Mouse (Mus musculus) stomach, embryonic 15.5 days (tissue): ENCODE measurements around the gene Cox15. TPM values are rescaled to one million over a fixed set of nuclear protein-coding genes. Genes with fewer than 3 reads are reported as not detected.
A peak's percentile ranks its signal among the peaks of the same experiment; 100 is the strongest.

ENCODE experiments used
- ATAC-seq: fragments of 200-750 bp; cut with Nextera tagmentation; 2 replicates; pipeline ENCODE4 v1.8.0; 2017; ENCODE audit warnings: low read depth, moderate number of reproducible peaks, moderate TSS enrichment; ENCODE audit not compliant: insufficient read depth, low FRiP score
- H3K27ac ChIP-seq: fragments of 300-500 bp; sonication (generic); 2 replicates; pipeline ENCODE4 v1.5.1; 2015; ENCODE audit warnings: mild to moderate bottlenecking, inconsistent platforms
- H3K27me3 ChIP-seq: fragments of 300-500 bp; sonication (generic); replicated peaks from 2 replicates; pipeline ENCODE4 v1.6.1; 2015; ENCODE audit warnings: inconsistent platforms
- H3K36me3 ChIP-seq: fragments of 300-500 bp; sonication (generic); 2 replicates; pipeline ENCODE4 v1.6.1; 2015; ENCODE audit warnings: inconsistent platforms
- H3K4me1 ChIP-seq: fragments of 300-500 bp; sonication (generic); 2 replicates; pipeline ENCODE4 v1.6.1; 2015; ENCODE audit warnings: inconsistent platforms
- H3K4me2 ChIP-seq: fragments of 300-500 bp; sonication (generic); 2 replicates; pipeline ENCODE4 v1.6.1; 2015; ENCODE audit warnings: mild to moderate bottlenecking, inconsistent platforms
- H3K4me3 ChIP-seq: fragments of 300-500 bp; sonication (generic); replicated peaks from 2 replicates; pipeline ENCODE4 v1.5.1; 2015; ENCODE audit warnings: inconsistent platforms
- H3K9ac ChIP-seq: fragments of 300-500 bp; sonication (generic); 2 replicates; pipeline ENCODE4 v1.6.1; 2015; ENCODE audit warnings: inconsistent platforms
- H3K9me3 ChIP-seq: fragments of 300-500 bp; sonication (generic); 2 replicates; pipeline ENCODE4 v1.6.1; 2016; ENCODE audit warnings: inconsistent platforms
- WGBS: fragments of 180-500 bp; shearing (Covaris S2); methylation state at CpG from one replicate; pipeline ENCODE4 v1.1.7; 2015; 5-methylcytosine and 5-hydroxymethylcytosine counted together
- polyA plus RNA-seq: library from polyadenylated mRNA; unstranded; fragments of >200 nt; fragmentation: Nextera tagmentation; extraction: Ambion mirVana; gene quantifications from 2 replicates; pipeline ENCODE4 v1.2.1, GENCODE M21; 2015

The Cox15 gene
- polyA plus RNA-seq, 1 experiment from 2014 or later, result 10.1 TPM

DNA sequence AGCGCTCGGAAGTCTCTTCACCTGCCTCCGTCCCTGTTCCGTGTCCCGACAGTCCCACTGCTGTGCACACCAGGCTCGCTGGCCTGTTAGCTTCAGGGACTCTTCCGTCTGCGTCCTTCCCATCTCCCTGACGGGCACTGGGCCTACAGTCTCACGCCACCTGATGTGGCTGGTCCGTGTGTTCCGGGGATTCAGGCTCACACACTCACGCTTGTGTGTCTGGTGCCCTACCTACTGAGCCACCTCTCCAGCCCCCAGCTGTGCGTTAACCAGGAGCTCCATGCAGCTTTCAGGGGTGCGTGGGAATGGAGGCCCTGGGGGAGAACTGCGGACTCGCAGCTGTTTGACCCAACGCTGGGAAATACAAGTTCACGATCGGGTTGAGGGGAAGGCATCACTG is 28.6 kb downstream of the Cox15 start:
- no peak overlapping the region for H3K9ac ChIP-seq
- H3K36me3 ChIP-seq, result peaks cover 51% of the 10 kb centered on the region
- no peaks in the 10 kb centered on the region for H3K27me3 ChIP-seq
- no peak overlapping the region for H3K4me2 ChIP-seq
- no peak overlapping the region for H3K27ac ChIP-seq
- H3K9me3 ChIP-seq, result no peaks in the 10 kb centered on the region
- no peaks in the 10 kb centered on the region for H3K4me1 ChIP-seq
- 93% methylated on average over 20 of the region's 20 CpGs for WGBS
- ATAC-seq, result no peak
- H3K4me3 ChIP-seq, result no peak overlapping the region

DNA sequence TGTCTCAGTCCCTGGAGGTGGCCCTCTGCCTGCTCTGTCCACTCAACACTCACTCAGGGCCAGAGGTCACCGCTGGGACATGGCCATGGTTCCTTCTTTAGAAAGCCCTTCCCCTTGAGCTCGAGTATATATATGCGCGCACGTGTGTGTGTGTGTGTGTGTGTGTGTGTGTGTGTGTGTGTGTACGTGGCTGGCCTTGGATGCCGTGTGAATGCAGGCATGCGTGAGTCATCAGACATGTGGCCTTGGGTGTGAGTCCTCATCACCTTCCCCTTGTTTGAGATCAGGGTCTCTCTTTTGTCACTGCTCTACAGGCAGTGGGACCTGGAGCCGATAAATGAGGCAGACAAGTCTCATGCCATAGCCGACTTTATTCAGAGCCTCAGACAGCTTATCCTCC is 29.3 kb downstream of the Cox15 start:
- H3K27ac ChIP-seq, result no peak overlapping the region
- no peak overlapping the region for H3K4me2 ChIP-seq
- WGBS, result 71% methylated on average over 10 of the region's 10 CpGs
- H3K27me3 ChIP-seq, result no peaks in the 10 kb centered on the region
- no peak overlapping the region for H3K4me3 ChIP-seq
- H3K36me3 ChIP-seq, result peaks cover 45% of the 10 kb centered on the region
- H3K9ac ChIP-seq, result no peak overlapping the region
- H3K9me3 ChIP-seq, result no peaks in the 10 kb centered on the region
- H3K4me1 ChIP-seq, result no peaks in the 10 kb centered on the region
- no peak for ATAC-seq

DNA sequence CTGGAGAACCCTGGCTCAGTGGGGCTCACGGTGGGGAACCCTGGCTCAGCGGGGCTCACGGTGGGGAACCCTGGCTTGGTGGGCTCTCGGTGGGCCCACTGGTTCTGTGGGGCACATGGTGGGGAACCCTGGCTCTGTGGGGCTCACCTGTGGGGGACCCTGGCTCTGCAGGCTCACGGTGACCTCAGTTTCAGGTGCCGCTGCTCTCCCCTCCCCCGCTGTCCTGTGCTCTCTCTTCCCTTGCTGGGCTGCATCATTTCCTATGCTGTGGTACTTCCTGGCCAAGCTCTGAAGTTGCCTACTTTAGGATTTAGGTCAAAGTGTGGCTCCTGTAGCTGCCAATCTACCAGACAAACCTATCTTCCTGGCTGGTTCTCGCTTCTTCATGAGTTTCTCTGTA is 29.9 kb downstream of the Cox15 start:
- Histone ChIP-seq H3K27me3 (no peaks in the 10 kb centered on the region), H3K4me3 (no peak overlapping the region), H3K36me3 (peaks cover 47% of the 10 kb centered on the region), H3K9me3 (no peaks in the 10 kb centered on the region), H3K4me2 (no peak overlapping the region), H3K9ac (no peak overlapping the region), H3K4me1 (no peaks in the 10 kb centered on the region), H3K27ac (no peak overlapping the region)
- 80% methylated on average over 8 of the region's 8 CpGs for WGBS
- ATAC-seq, result no peak

DNA sequence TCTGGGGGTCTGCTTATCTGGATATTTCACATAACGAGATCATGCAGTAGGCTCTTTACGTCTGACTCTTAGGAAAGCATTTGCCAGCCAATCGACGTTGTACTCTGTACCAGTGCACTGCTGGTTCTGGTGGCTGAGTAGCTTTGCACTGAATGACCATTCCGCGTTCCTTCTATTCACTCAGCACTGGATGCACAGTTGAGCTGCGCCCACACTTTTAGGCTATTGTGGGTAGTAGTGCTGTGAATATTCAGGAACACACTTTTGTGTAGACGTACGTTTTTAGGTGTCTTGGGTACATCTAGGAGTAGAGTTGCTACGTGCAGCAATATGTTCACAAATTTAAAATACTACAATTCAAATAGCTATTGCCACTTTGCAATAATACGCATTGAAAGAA is 32.7 kb downstream of the Cox15 start:
- no peak overlapping the region for H3K27ac ChIP-seq
- H3K9ac ChIP-seq, result no peak overlapping the region
- no peak for ATAC-seq
- H3K4me1 ChIP-seq, result no peaks in the 10 kb centered on the region
- no peak overlapping the region for H3K4me3 ChIP-seq
- no peaks in the 10 kb centered on the region for H3K27me3 ChIP-seq
- no peak overlapping the region for H3K4me2 ChIP-seq
- no peaks in the 10 kb centered on the region for H3K9me3 ChIP-seq
- WGBS, result 96% methylated on average over 11 of the region's 11 CpGs
- peaks cover 27% of the 10 kb centered on the region for H3K36me3 ChIP-seq

DNA sequence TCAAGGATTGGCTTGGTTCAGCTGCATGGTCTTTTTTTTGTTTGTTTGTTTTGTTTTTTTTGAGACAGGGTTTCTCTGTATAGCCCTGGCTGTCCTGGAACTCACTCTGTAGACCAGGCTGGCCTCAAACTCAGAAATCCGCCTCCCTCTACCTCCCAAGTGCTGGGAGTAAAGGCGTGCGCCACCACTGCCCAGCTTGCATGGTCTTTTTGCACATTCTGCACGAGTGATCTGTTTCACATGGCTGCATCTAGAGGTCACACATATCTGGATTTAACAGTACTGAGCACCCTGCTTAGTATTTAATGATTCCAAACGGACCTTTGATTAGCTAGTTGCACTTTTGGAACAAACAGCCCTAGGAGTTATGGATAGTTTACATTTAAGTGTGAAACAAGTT is 40.8 kb downstream of the Cox15 start:
- Histone ChIP-seq H3K9ac (no peak overlapping the region), H3K9me3 (no peaks in the 10 kb centered on the region), H3K27ac (no peak overlapping the region), H3K4me1 (no peaks in the 10 kb centered on the region), H3K27me3 (no peaks in the 10 kb centered on the region), H3K36me3 (peaks cover 20% of the 10 kb centered on the region), H3K4me2 (no peak overlapping the region), H3K4me3 (no peak overlapping the region)
- no peak for ATAC-seq
- WGBS, result 84% methylated on average over 5 of the region's 5 CpGs

DNA sequence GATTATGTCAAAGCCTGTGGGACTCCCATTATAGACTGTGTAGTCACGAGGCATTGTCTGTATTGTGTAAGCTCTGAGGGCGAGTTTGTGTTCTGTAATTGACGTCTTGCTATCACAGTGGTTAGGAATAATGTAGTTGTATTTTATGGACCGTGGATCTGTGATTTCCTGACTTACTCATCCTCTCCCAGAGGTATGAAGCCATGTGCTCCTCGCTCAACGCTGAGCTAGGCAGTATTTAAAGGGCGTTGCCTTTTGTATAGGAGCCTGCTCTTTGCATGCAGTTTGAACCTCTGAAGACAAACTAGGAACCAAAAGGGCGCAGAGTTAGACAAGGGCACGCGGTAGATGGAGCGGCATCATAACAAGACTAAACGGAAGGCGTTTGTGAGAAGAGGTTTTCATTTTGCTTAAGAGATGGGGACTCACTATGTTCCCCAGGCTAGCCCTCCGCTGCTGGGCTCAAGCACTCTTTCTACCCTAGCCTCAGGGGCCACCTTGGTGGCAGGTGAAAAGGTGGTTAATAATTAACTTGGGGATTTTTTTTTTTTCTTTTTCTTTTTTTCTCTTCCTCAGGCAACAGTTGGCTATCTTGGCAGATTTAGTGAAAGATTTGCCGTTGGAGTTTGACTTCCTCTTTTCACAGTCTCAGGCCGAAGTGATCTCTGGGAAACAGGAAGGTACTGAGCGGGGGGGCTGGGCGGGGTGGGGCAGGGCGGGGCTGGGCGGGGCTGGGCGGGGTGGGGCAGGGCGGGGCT is 41.5 kb downstream of the Cox15 start:
- ATAC-seq, result peak; percentile 81
- H3K27me3 ChIP-seq, result no peaks in the 10 kb centered on the region
- peaks cover 20% of the 10 kb centered on the region for H3K36me3 ChIP-seq
- no peak overlapping the region for H3K4me3 ChIP-seq
- H3K9me3 ChIP-seq, result no peaks in the 10 kb centered on the region
- H3K4me1 ChIP-seq, result no peaks in the 10 kb centered on the region
- H3K4me2 ChIP-seq, result peak overlapping the region; percentile 17; the same call in 1 of the 2 replicates
- peak overlapping the region; percentile 83 for H3K27ac ChIP-seq
- H3K9ac ChIP-seq, result no peak overlapping the region
- WGBS, result 46% methylated on average over 22 of the region's 22 CpGs

DNA sequence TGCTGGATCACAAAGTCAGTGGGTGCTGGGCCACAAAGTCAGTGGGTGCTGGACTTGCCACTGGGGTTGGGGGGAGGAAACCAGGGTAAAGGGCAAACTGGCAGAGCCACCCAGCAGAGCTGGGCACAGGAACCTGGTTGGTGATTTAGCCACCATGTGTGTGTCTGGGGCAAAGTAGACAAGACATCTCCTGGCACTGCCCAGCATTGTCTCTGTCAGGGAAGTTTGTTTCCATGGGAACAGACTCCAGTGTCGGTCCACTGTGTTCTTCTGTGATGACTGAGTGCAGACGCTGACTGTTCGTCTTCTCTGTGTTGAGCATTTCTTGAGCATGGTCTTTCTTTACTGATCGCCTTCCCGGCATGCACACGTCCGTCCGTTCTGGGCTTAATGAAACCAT is 43.5 kb downstream of the Cox15 start:
- Histone ChIP-seq H3K9ac (no peak overlapping the region), H3K27ac (no peak overlapping the region), H3K4me2 (no peak overlapping the region), H3K27me3 (no peaks in the 10 kb centered on the region), H3K36me3 (peaks cover 31% of the 10 kb centered on the region), H3K9me3 (no peaks in the 10 kb centered on the region), H3K4me1 (no peaks in the 10 kb centered on the region), H3K4me3 (no peak overlapping the region)
- ATAC-seq, result no peak
- WGBS, result 87% methylated on average over 8 of the region's 8 CpGs

DNA sequence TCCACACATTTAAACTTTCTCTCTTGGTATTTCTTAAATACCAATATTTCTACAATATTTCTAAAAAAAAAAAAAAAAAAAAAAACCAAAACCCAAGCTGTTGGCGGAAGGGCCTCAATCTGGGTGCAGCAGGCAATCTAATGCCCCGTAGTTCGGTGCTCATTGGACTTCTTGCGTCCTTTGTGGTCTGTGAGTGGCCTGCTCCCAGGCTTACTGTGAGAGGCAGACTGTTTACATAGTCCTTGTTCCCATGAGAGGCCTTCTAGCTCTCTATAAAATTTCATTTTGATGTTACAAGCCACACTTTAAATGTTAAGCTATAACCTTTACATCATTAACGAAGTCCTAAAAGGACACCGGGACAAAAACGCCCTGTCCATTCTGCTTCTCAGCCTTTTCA is 44.6 kb downstream of the Cox15 start:
- Histone ChIP-seq H3K4me1 (no peaks in the 10 kb centered on the region), H3K9me3 (no peaks in the 10 kb centered on the region), H3K4me3 (no peak overlapping the region), H3K9ac (no peak overlapping the region), H3K27me3 (no peaks in the 10 kb centered on the region), H3K27ac (no peak overlapping the region), H3K4me2 (no peak overlapping the region), H3K36me3 (peaks cover 31% of the 10 kb centered on the region)
- WGBS, result 87% methylated on average over 7 of the region's 7 CpGs
- no peak for ATAC-seq

DNA sequence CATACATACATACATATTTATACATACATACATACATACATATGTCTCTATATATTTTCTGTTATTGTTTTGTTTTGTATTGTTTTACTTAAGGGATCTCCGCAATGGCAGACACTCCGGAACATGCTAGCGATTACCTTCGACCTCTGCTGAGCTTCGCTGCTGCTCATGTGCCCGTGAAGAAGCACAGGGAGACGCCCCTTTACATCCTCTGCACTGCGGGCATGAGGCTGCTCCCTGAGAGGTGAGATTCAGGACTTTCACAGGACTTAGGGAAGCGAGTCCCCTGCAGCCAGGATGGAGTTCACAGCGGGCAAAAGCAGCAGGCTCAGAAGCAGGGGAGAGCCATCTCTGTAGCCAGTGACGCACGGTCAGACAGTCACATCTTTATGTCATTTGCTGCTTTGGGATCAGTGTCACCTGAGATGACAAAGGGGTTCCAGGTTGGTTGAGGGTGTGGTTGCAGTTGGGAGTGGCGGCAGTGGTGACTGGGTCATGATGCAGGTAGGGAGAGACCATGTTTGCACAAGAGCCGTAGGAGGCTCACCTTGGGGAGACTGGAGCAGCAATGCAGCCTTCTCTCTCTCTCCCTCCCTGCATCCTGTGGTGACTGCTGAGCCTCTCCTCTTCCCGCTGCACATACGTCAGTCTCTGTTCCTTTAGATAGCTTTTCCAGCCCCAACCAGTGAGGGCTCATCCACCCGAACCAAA is 47.9 kb downstream of the Cox15 start:
- H3K27me3 ChIP-seq, result no peaks in the 10 kb centered on the region
- no peak overlapping the region for H3K4me2 ChIP-seq
- 0 out of 2 replicates have a peak, but pooled peaks have one; percentile 58 for ATAC-seq
- no peak overlapping the region for H3K4me3 ChIP-seq
- H3K36me3 ChIP-seq, result peaks cover 33% of the 10 kb centered on the region
- no peak overlapping the region for H3K27ac ChIP-seq
- no peak overlapping the region for H3K9ac ChIP-seq
- WGBS, result 83% methylated on average over 17 of the region's 17 CpGs
- H3K9me3 ChIP-seq, result no peaks in the 10 kb centered on the region
- H3K4me1 ChIP-seq, result no peaks in the 10 kb centered on the region

DNA sequence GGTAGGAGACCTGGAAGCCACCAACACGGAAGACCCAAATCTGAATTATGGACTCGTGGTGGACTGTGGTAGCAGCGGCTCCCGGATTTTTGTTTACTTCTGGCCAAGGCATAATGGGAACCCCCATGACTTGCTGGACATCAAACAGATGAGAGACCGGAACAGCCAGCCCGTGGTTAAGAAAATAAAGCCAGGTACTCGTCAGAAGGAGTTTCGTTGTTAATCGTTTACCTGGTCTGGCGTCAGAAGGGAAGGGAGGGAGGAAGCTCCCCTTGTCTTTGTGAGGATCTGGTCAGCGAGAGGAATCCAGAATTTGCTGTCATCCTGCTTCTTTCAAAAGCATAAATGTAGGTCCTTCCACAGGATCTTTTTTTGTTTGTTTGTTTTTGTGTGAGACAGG is 48.6 kb downstream of the Cox15 start:
- ATAC-seq, result no peak
- Histone ChIP-seq H3K36me3 (peaks cover 36% of the 10 kb centered on the region), H3K27me3 (no peaks in the 10 kb centered on the region), H3K9ac (no peak overlapping the region), H3K27ac (no peak overlapping the region), H3K4me1 (no peaks in the 10 kb centered on the region), H3K9me3 (no peaks in the 10 kb centered on the region), H3K4me3 (no peak overlapping the region), H3K4me2 (no peak overlapping the region)
- WGBS, result 73% methylated on average over 11 of the region's 11 CpGs

DNA sequence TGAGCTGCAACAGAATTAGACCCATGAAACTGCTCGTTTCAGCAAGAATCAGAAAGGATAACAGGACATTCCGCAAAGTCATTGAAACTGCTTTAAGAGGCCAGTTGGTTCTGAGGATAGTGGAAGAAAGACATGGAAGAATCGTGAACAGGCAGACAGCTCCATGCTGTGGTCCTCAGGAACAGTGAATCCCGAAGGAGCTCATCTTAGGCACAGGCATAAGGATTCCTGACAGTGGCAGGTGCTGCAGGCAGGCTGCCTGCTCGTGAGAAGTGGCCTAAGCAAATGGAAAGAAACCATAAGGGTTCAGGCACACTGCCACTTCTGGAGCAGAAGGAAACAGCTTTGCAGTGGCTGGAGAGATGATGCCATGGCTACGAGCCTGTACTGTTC is 53.0 kb downstream of the Cox15 start:
- Histone ChIP-seq H3K4me2 (no peak overlapping the region), H3K9me3 (no peaks in the 10 kb centered on the region), H3K9ac (no peak overlapping the region), H3K36me3 (peaks cover 13% of the 10 kb centered on the region), H3K4me1 (no peaks in the 10 kb centered on the region; the same call in 1 of the 2 replicates), H3K27me3 (no peaks in the 10 kb centered on the region), H3K27ac (no peak overlapping the region), H3K4me3 (no peak overlapping the region)
- whole genome bisulfite sequencing, result 80% methylated on average over 6 of the region's 6 CpGs
- no peak for ATAC-seq

DNA sequence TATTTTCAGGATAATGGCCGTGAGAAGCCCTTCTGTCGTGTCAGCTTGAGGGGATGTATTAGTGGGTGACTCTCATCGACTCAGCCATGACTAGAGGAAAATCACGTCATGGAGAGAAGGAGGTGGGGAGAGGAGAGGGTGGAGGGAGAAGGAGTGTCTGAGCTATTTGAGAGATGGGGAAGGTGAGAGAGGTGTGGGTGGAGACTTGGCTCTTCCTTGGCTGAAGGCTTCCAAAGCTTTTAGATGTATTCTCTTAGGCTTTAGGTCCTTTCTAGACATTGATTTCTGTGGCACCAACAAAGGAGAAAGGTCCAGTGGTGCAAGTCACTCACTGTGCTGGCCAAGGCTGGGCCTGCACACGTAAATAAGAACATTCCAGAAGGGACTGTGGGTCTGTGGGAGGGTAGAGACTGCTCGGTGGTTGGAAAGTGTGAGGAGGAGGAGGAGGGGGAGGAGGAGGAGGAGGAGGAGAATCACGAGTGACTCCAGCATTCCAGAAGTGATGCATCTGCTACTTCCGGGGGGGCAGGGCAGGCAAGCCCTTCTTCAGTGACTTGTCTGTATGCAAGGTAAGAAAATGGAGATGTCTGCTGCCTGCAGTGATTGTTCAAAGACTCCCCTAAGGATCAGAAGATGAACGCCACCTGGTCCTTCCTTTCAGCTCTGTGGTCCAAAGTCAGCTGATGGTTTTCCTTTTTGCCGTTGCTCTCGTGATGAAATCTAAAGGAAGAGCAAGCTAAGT is 53.6 kb downstream of the Cox15 start:
- Histone ChIP-seq H3K9me3 (no peaks in the 10 kb centered on the region), H3K4me1 (no peaks in the 10 kb centered on the region; the same call in 1 of the 2 replicates), H3K4me3 (no peak overlapping the region), H3K4me2 (no peak overlapping the region), H3K27me3 (no peaks in the 10 kb centered on the region), H3K36me3 (peaks cover 12% of the 10 kb centered on the region), H3K27ac (no peak overlapping the region), H3K9ac (no peak overlapping the region)
- ATAC-seq, result peak; percentile 23; the same call in 1 of the 2 replicates
- WGBS, result 50% methylated on average over 11 of the region's 11 CpGs
